Mouse (Mus musculus): ENCODE data around the gene Gpc1. TPM values are rescaled to one million over a fixed set of nuclear protein-coding genes. Genes with fewer than 3 reads are reported as not detected.
A peak's percentile ranks its signal among the peaks of the same experiment; 100 is the strongest.

Gene Gpc1
- total and polyA plus RNA-seq, 2 experiments from 2014 or later, result 57.8 to 215 TPM

DNA sequence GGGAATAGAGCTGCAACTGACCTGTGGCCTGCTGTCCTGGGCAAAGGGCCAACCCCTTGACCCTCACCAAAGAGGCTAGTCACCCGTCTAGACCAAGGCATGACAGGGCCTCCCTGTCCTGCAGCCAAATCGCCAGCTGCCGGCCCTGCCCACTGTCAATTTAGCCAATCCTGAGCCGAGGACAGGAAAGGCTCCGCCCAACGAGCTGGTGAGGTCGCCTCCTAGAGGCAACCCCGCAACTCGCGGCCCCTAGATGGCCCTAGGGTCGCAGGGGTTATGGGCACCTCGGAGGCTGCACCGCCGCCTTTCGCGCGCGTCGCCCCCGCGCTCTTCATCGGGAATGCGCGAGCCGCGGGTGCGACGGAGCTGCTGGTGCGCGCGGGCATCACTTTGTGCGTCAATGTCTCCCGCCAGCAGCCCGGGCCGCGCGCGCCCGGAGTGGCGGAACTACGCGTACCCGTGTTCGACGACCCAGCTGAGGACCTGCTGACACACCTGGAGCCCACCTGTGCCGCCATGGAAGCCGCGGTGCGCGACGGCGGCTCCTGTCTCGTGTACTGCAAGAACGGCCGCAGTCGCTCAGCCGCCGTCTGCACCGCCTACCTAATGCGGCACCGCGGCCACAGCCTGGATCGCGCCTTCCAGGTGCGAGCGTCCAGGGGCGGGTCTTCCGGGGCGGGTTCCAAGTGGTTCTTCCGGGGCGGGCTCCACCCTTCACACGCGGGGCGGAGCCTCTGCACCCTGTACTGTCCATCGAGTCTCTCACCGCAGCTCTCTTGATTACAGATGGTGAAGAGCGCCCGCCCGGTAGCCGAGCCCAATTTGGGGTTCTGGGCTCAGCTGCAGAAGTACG is 75.6 kb downstream of the Gpc1 start, which contains the start of gene Dusp28:
Gene Dusp28, plus strand, starts transcription at position 203 of the 853 bp plus-strand sequence.
- peaks cover 26% of the 10 kb centered on the region for H3K4me1 ChIP-seq (ENCODE audit: insufficient read depth, low read length)
- peak within 1 kb of the TSS; percentile 92 for H3K27ac ChIP-seq
- no peaks in the 10 kb centered on the region for H3K36me3 ChIP-seq (ENCODE audit: insufficient read depth, low read length)
- peak; percentile 68 for TF ChIP-seq CTCF (IDR thresholded peaks at IDR 0.05; ENCODE audit: low read depth)
- H3K4me3 ChIP-seq (ENCODE audit: low read length), result peak within 1 kb of the TSS; percentile 56
- ATAC-seq, result peak; percentile 84
- H3K9me3 ChIP-seq (ENCODE audit: low read length), result no peaks in the 10 kb centered on the region
- peak within 1 kb of the TSS; percentile 64 for H3K9ac ChIP-seq (replicated peaks; ENCODE audit: low read length)
- H3K27me3 ChIP-seq (ENCODE audit: insufficient read depth, low read length), result no peaks in the 10 kb centered on the region
- DNase-seq (ENCODE audit: low spot score), result peak; percentile 92
- 0% methylated on average over 81 of the region's 81 CpGs for WGBS
- H3K4me2 ChIP-seq (ENCODE audit: low read depth, low read length), result peak within 1 kb of the TSS; percentile 72

GRCm38 (mm10) chr1:92907632-92908360 is 76.4 kb downstream of the Gpc1 start:
- WGBS, result 42% methylated on average over 20 of the region's 20 CpGs
- no peak for ATAC-seq

GRCm38 (mm10) chr1:92908664-92909063 is 77.2 kb downstream of the Gpc1 start:
- no peaks in the 10 kb centered on the region for H3K27me3 ChIP-seq (ENCODE audit: insufficient read depth, low read length)
- peaks cover 35% of the 10 kb centered on the region for H3K4me1 ChIP-seq (ENCODE audit: insufficient read depth, low read length)
- no peak overlapping the region for H3K9ac ChIP-seq (replicated peaks; ENCODE audit: low read length)
- no peaks in the 10 kb centered on the region for H3K9me3 ChIP-seq (ENCODE audit: low read length)
- ATAC-seq (no peak), DNase-seq (ENCODE audit: low spot score) (no peak)
- H3K27ac ChIP-seq, result no peak overlapping the region
- WGBS, result 92% methylated on average over 3 of the region's 3 CpGs
- no peak overlapping the region for H3K4me2 ChIP-seq (ENCODE audit: low read depth, low read length)
- H3K36me3 ChIP-seq (ENCODE audit: insufficient read depth, low read length), result no peaks in the 10 kb centered on the region
- TF ChIP-seq CTCF (IDR thresholded peaks at IDR 0.05; ENCODE audit: low read depth), result no peak
- no peak overlapping the region for H3K4me3 ChIP-seq (ENCODE audit: low read length)

More at GRCm38 (mm10) chr1:92907632-92908360, 76.4 kb downstream of the Gpc1 start:
- Histone ChIP-seq H3K27ac (peak overlapping the region; percentile 92), H3K9ac (replicated peaks; ENCODE audit: low read length) (peak overlapping the region; percentile 64), H3K27me3 (ENCODE audit: insufficient read depth, low read length) (no peaks in the 10 kb centered on the region), H3K4me2 (ENCODE audit: low read depth, low read length) (peak overlapping the region; percentile 72), H3K4me3 (ENCODE audit: low read length) (peak overlapping the region; percentile 56), H3K9me3 (ENCODE audit: low read length) (no peaks in the 10 kb centered on the region), H3K36me3 (ENCODE audit: insufficient read depth, low read length) (no peaks in the 10 kb centered on the region), H3K4me1 (ENCODE audit: insufficient read depth, low read length) (peaks cover 33% of the 10 kb centered on the region)
- no peak for DNase-seq (ENCODE audit: low spot score)
- no peak for TF ChIP-seq CTCF (IDR thresholded peaks at IDR 0.05; ENCODE audit: low read depth)

DNA sequence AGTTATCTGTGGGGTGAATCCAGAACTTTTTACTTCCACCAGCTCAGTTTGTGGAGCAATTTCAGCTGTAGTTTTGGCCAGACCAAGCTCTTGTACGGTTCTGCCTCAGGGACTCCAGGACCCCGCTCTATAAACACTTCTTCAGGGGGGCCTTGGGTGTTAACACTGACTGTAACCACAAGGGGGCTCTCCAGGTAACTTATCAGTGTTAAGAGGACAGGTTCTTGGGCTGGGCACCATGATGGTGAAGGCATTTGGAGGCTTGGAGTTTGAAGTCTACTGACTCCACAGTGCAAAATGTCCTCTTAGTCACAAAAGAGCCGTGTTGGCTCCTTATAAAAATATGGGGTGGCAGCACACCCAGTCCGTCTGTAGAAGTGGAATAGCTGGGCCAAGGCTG is 77.6 kb downstream of the Gpc1 start:
- H3K4me1 ChIP-seq (ENCODE audit: insufficient read depth, low read length), result peaks cover 35% of the 10 kb centered on the region
- H3K9me3 ChIP-seq (ENCODE audit: low read length), result no peaks in the 10 kb centered on the region
- H3K4me2 ChIP-seq (ENCODE audit: low read depth, low read length), result no peak overlapping the region
- no peaks in the 10 kb centered on the region; the same call in 1 of the 2 replicates for H3K36me3 ChIP-seq (ENCODE audit: insufficient read depth, low read length)
- peak; percentile 66 for DNase-seq (ENCODE audit: low spot score)
- WGBS, result 64% methylated on average over 4 of the region's 4 CpGs
- no peaks in the 10 kb centered on the region for H3K27me3 ChIP-seq (ENCODE audit: insufficient read depth, low read length)
- no peak overlapping the region for H3K27ac ChIP-seq
- no peak overlapping the region for H3K9ac ChIP-seq (replicated peaks; ENCODE audit: low read length)
- ATAC-seq, result no peak
- H3K4me3 ChIP-seq (ENCODE audit: low read length), result no peak overlapping the region
- TF ChIP-seq CTCF (IDR thresholded peaks at IDR 0.05; ENCODE audit: low read depth), result peak; percentile 54

MicroRNAs within 50 kb of the gene (microRNA counts, 519-probe panel; counts per million panel counts)
- microRNA mmu-miR-149, result 5,363 counts per million, percentile 88 among the panel's probes with 10 or more counts

Small RNAs within 50 kb of the gene (microRNA-seq; reads per million reads assigned to microRNA genes)
- gene Mir149, result 13,532 to 16,809 reads per million in 2 experiments

Other genes starting within 250 kb of the Gpc1 start
- not detected in 2 replicates for gene Olfr1412, start 245.9 kb upstream of the Gpc1 start, total RNA-seq (2014; rRNA removed)
- not detected in 2 replicates for gene Olfr1412, start 245.9 kb upstream of the Gpc1 start, polyA plus RNA-seq (2015; fragmentation: Nextera tagmentation; extraction: Ambion mirVana)
- gene Olfr1411, start 237.2 kb upstream of the Gpc1 start, total RNA-seq (2014; rRNA removed), result not detected in 2 replicates
- gene Olfr1411, start 237.2 kb upstream of the Gpc1 start, polyA plus RNA-seq (2015; fragmentation: Nextera tagmentation; extraction: Ambion mirVana), result not detected in 2 replicates
- gene Olfr1410, start 225.9 kb upstream of the Gpc1 start, total RNA-seq (2014; rRNA removed), result not detected in 2 replicates
- not detected in 2 replicates for gene Olfr1410, start 225.9 kb upstream of the Gpc1 start, polyA plus RNA-seq (2015; fragmentation: Nextera tagmentation; extraction: Ambion mirVana)
- not detected in 2 replicates for gene Olfr12, start 213.9 kb upstream of the Gpc1 start, total RNA-seq (2014; rRNA removed)
- gene Olfr12, start 213.9 kb upstream of the Gpc1 start, polyA plus RNA-seq (2015; fragmentation: Nextera tagmentation; extraction: Ambion mirVana), result not detected in 2 replicates
- 201 and 223 TPM in 2 replicates for gene Cops9, start 189.7 kb upstream of the Gpc1 start, total RNA-seq (2014; rRNA removed)
- gene Cops9, start 189.7 kb upstream of the Gpc1 start, polyA plus RNA-seq (2015; fragmentation: Nextera tagmentation; extraction: Ambion mirVana), result 641 and 676 TPM in 2 replicates
- gene Otos, start 182.8 kb upstream of the Gpc1 start, total RNA-seq (2014; rRNA removed), result not detected in 2 replicates
- gene Otos, start 182.8 kb upstream of the Gpc1 start, polyA plus RNA-seq (2015; fragmentation: Nextera tagmentation; extraction: Ambion mirVana), result 0.81 and 0.88 TPM in 2 replicates
- 0.25 TPM in 1 of 2 replicates, not detected in the other for gene Ankmy1, start 71.3 kb downstream of the Gpc1 start, total RNA-seq (2014; rRNA removed)
- 0.39 and 0.62 TPM in 2 replicates for gene Ankmy1, start 71.3 kb downstream of the Gpc1 start, polyA plus RNA-seq (2015; fragmentation: Nextera tagmentation; extraction: Ambion mirVana)
- 25.2 and 36.6 TPM in 2 replicates for gene Dusp28, start 75.3 kb downstream of the Gpc1 start, total RNA-seq (2014; rRNA removed)
- gene Dusp28, start 75.3 kb downstream of the Gpc1 start, polyA plus RNA-seq (2015; fragmentation: Nextera tagmentation; extraction: Ambion mirVana), result 21.9 and 22.8 TPM in 2 replicates
- 58.2 and 64.9 TPM in 2 replicates for gene Rnpepl1, start 79.1 kb downstream of the Gpc1 start, total RNA-seq (2014; rRNA removed)
- 25.5 and 31.3 TPM in 2 replicates for gene Rnpepl1, start 79.1 kb downstream of the Gpc1 start, polyA plus RNA-seq (2015; fragmentation: Nextera tagmentation; extraction: Ambion mirVana)
- 79.7 and 101 TPM in 2 replicates for gene Capn10, start 102.7 kb downstream of the Gpc1 start, total RNA-seq (2014; rRNA removed)
- 50.4 and 51.0 TPM in 2 replicates for gene Capn10, start 102.7 kb downstream of the Gpc1 start, polyA plus RNA-seq (2015; fragmentation: Nextera tagmentation; extraction: Ambion mirVana)
- gene Gpr35, start 119.2 kb downstream of the Gpc1 start, total RNA-seq (2014; rRNA removed), result 0.32 and 0.42 TPM in 2 replicates
- 0.13 and 0.47 TPM in 2 replicates for gene Gpr35, start 119.2 kb downstream of the Gpc1 start, polyA plus RNA-seq (2015; fragmentation: Nextera tagmentation; extraction: Ambion mirVana)
- gene Aqp12, start 174.7 kb downstream of the Gpc1 start, total RNA-seq (2014; rRNA removed), result not detected in 2 replicates
- gene Aqp12, start 174.7 kb downstream of the Gpc1 start, polyA plus RNA-seq (2015; fragmentation: Nextera tagmentation; extraction: Ambion mirVana), result not detected in 2 replicates